Mouse (Mus musculus) brain, embryonic 14.5 days (tissue): ENCODE measurements at regions not wholly inside any gene's neighbourhood (a gene's known extent, or its start where the extent isn't known, plus 50 kb on each side); places are given as distances from the start of the nearest gene placed in this dataset.

ENCODE experiments used
- CTCF ChIP-seq: fragments of 200-500 bp; IDR thresholded peaks from 2 replicates; pipeline ENCODE4 v1.5.1; 2012; ENCODE audit warnings: inconsistent platforms, mild to moderate bottlenecking, moderate library complexity, borderline replicate concordance; ENCODE audit not compliant: insufficient read depth, insufficient read length; ENCODE audit errors: extremely low read depth
- POLR2A ChIP-seq: fragments of 200-500 bp; IDR thresholded peaks from 2 replicates; pipeline ENCODE4 v1.6.1; 2012; ENCODE audit warnings: mild to moderate bottlenecking, inconsistent platforms, borderline replicate concordance; ENCODE audit not compliant: poor library complexity, insufficient read depth, insufficient read length, severe bottlenecking; ENCODE audit errors: extremely low read depth

DNA sequence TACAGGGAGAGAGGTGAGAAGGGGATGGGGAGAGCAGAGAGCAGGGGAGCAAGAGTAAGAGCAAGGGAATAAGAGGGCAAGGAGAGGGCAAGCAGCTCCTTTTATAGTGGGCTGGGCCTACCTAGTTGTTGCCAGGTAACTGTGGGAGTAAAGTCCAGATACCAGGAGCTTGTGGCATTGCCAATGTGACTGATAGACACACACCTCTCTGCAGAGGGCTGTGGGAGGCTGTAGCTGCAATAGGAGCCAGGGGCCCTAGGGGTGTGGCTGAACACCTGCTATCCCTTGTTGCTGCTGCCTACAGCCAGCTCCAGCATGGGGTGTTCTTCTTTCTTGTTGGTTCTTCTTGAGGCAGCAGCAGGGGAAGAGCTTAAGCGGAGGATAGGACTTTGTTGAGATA, 266.8 kb upstream of the Defb41 start:
- TF ChIP-seq POLR2A (no peak), CTCF (no peak)
